ENCODE assay signal across 31 mouse cellular contexts in the genomic region with DNA sequence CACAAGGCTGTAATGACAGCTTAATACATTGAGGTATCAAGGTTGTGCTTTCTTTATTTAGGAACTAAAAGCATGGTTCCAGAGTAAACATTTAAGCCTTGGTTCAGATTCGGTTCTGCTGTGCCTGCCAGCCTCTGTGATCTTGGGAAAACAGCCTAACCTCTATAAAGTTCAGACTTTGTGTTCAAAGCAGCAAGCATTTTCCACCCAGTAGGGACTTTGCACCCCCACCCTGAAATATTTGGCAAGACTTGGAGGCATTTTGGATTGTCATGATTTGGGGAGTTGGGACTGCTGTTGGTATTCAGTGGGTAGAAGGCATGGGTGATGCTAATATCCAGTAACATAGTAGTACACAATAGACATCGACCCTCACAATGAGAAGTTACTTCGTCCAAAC. TPM values are rescaled to one million over a fixed set of nuclear protein-coding genes. Genes with fewer than 3 reads are reported as not detected.
"Had no signal": no experiment of that assay in that cellular context is flagged by ENCODE, and none has a peak within 500 bp of the region (broad histone marks: within the 10 kb centered on the region; RNA-seq: fewer than 3 reads in every experiment).

No protein-coding gene starts in this region.

- H3K9me3 ChIP-seq: forebrain, embryonic 15.5 days; heart, embryonic 12.5 days; hindbrain, embryonic 13.5 days; hindbrain, embryonic 15.5 days; intestine, embryonic 15.5 days; kidney, embryonic 15.5 days; limb, embryonic 13.5 days; limb, embryonic 15.5 days; liver, embryonic 13.5 days had no signal

- ATAC-seq: forebrain, embryonic 15.5 days; forebrain, postnatal 0 days; hindbrain, postnatal 0 days; intestine, embryonic 15.5 days had no signal

- H3K4me3 ChIP-seq: forebrain, embryonic 15.5 days; heart, embryonic 12.5 days; hindbrain, embryonic 13.5 days; hindbrain, embryonic 15.5 days; intestine, embryonic 15.5 days; kidney, embryonic 15.5 days; limb, embryonic 13.5 days; limb, embryonic 15.5 days; liver, embryonic 13.5 days had no signal

- H3K27ac ChIP-seq: forebrain, embryonic 15.5 days; hindbrain, embryonic 13.5 days; hindbrain, embryonic 15.5 days; hindbrain, postnatal 0 days; intestine, embryonic 15.5 days; kidney, embryonic 15.5 days; kidney, postnatal 0 days; limb, embryonic 13.5 days; limb, embryonic 15.5 days; liver, embryonic 13.5 days had no signal

- H3K4me2 ChIP-seq: forebrain, embryonic 15.5 days; heart, embryonic 12.5 days; hindbrain, embryonic 13.5 days; hindbrain, embryonic 15.5 days; intestine, embryonic 15.5 days; kidney, embryonic 15.5 days; limb, embryonic 13.5 days; limb, embryonic 15.5 days; liver, embryonic 13.5 days had no signal

- H3K9ac ChIP-seq: forebrain, embryonic 15.5 days; forebrain, postnatal 0 days; heart, embryonic 12.5 days; hindbrain, embryonic 13.5 days; hindbrain, embryonic 15.5 days; intestine, embryonic 15.5 days; kidney, embryonic 15.5 days; limb, embryonic 13.5 days; limb, embryonic 15.5 days; liver, embryonic 13.5 days had no signal

- H3K4me1 ChIP-seq: forebrain, embryonic 15.5 days; hindbrain, embryonic 13.5 days; hindbrain, embryonic 15.5 days had no signal

- H3K36me3 ChIP-seq: forebrain, embryonic 15.5 days; heart, embryonic 12.5 days; hindbrain, embryonic 13.5 days; hindbrain, embryonic 15.5 days; intestine, embryonic 15.5 days; kidney, embryonic 15.5 days; limb, embryonic 13.5 days; limb, embryonic 15.5 days; liver, embryonic 13.5 days had no signal

- H3K27me3 ChIP-seq: forebrain, embryonic 15.5 days; heart, embryonic 12.5 days; hindbrain, embryonic 13.5 days; hindbrain, embryonic 15.5 days; intestine, embryonic 15.5 days; kidney, embryonic 15.5 days; limb, embryonic 13.5 days; limb, embryonic 15.5 days; liver, embryonic 13.5 days had no signal

- DNase-seq: forebrain, postnatal 0 days; gastrocnemius, postnatal 14 days; gastrocnemius, postnatal 36 days; heart, adult 18-20 months; heart, postnatal 14 days; heart, postnatal 36 days; kidney, adult 11 months; kidney, adult 2 months; kidney, adult 9 months; kidney, postnatal 14 days; kidney, postnatal 36 days; layer of hippocampus, adult 9-11 months; layer of hippocampus, postnatal 36 days; left cerebral cortex, postnatal 4 days; liver, embryonic 13.5 days had no signal

RNA-seq across cellular contexts. Expression of gene Tmigd3, which starts 18.3 kb away (rescaled TPM):
- total RNA-seq: forebrain, postnatal 0 days; gastrocnemius, adult 18-20 months; gastrocnemius, postnatal 14 days; gastrocnemius, postnatal 36 days; hematopoietic stem cell, adult 5-6 weeks; hindbrain, postnatal 0 days; layer of hippocampus, postnatal 36 days; left cerebral cortex, adult 18-20 months; left cerebral cortex, adult 8-10 months; left cerebral cortex, postnatal 4 days had no signal
- polyA plus RNA-seq: forebrain, postnatal 0 days; hindbrain, embryonic 11.5 days; hindbrain, embryonic 13.5 days; hindbrain, embryonic 15.5 days; hindbrain, postnatal 0 days; kidney, embryonic 15.5 days; limb, embryonic 13.5 days had no signal

RNA-seq across cellular contexts. Expression of gene Adora3, which starts 18.3 kb away (rescaled TPM):
- total RNA-seq: gastrocnemius, adult 18-20 months; gastrocnemius, postnatal 14 days; gastrocnemius, postnatal 36 days; heart, adult 18-20 months; hematopoietic stem cell, adult 5-6 weeks had no signal
- polyA plus RNA-seq: heart, embryonic 14.5 days; kidney, embryonic 15.5 days had no signal
